Comparison of ENCODE assay signal across 19 mouse cellular contexts in genomic region chr1:66998601-66999000, GRCm38 (mm10). TPM values are rescaled to one million over a fixed set of nuclear protein-coding genes. Genes with fewer than 3 reads are reported as not detected.
DNase-seq lines count a peak whose midpoint lies in the region; ATAC-seq and TF ChIP-seq lines count a peak whose summit lies in the region.
"Had no signal": no experiment of that assay in that cellular context is flagged by ENCODE, and none has a peak within 500 bp of the region (broad histone marks: within the 10 kb centered on the region; RNA-seq: fewer than 3 reads in every experiment).

No protein-coding gene starts in this region.

- no peak for TF ChIP-seq POLR2A in liver, adult 2 months (IDR thresholded peaks at IDR 0.05; ENCODE audit: extremely low read depth, insufficient read depth, low read length)

- no peaks in the 10 kb centered on the region for H3K79me2 ChIP-seq in liver, adult 2 months (ENCODE audit: control insufficient read depth, insufficient read depth, low read length)

- H3K9me3 ChIP-seq in hindbrain, embryonic 11.5 days (ENCODE audit: control insufficient read depth, low read length), result no peaks in the 10 kb centered on the region
- H3K9me3 ChIP-seq in hindbrain, embryonic 16.5 days (ENCODE audit: control insufficient read depth, low read length), result no peaks in the 10 kb centered on the region
- no peaks in the 10 kb centered on the region for H3K9me3 ChIP-seq in liver, embryonic 12.5 days (replicated peaks)
- H3K9me3 ChIP-seq in neural tube, embryonic 14.5 days (ENCODE audit: control insufficient read depth, low read length), result no peaks in the 10 kb centered on the region
- no peaks in the 10 kb centered on the region for H3K9me3 ChIP-seq in limb, embryonic 10.5 days (replicated peaks)
- H3K9me3 ChIP-seq: heart, embryonic 15.5 days; liver, embryonic 15.5 days had no signal

- no peaks in the 10 kb centered on the region for H3K4me1 ChIP-seq in hindbrain, embryonic 11.5 days (replicated peaks; ENCODE audit: control insufficient read depth, insufficient read depth, low read length)
- no peaks in the 10 kb centered on the region for H3K4me1 ChIP-seq in hindbrain, embryonic 16.5 days (ENCODE audit: control insufficient read depth, insufficient read depth, low read depth, low read length)
- peaks cover 11% of the 10 kb centered on the region for H3K4me1 ChIP-seq in liver, adult 2 months (ENCODE audit: control insufficient read depth, insufficient read depth, low read length)
- peaks cover 14% of the 10 kb centered on the region for H3K4me1 ChIP-seq in liver, embryonic 12.5 days
- no peaks in the 10 kb centered on the region for H3K4me1 ChIP-seq in neural tube, embryonic 14.5 days (ENCODE audit: control insufficient read depth, insufficient read depth, low read length)
- H3K4me1 ChIP-seq in limb, embryonic 10.5 days, result no peaks in the 10 kb centered on the region

- no peak for TF ChIP-seq CTCF in liver, adult 2 months (IDR thresholded peaks at IDR 0.05; ENCODE audit: low read depth, low read length)

- no peak for DNase-seq in hindbrain, embryonic 11.5 days (ENCODE audit: low spot score)
- peak; percentile 96 for DNase-seq in liver, adult 2 months (ENCODE audit: extremely low read depth, low read depth, low spot score)
- DNase-seq in neural tube, embryonic 10.5 days (ENCODE audit: extremely low spot score, low spot score), result no peak
- no peak for DNase-seq in limb, embryonic 10.5 days (ENCODE audit: low spot score)
- DNase-seq: adrenal gland, postnatal 36 days; cerebellum, adult 9-10 months; gastrocnemius, adult 2 months; heart, postnatal 36 days; kidney, adult 9 months; kidney, postnatal 14 days had no signal

- no peak overlapping the region for H3K4me3 ChIP-seq in hindbrain, embryonic 11.5 days (ENCODE audit: low read depth, low read length)
- no peak overlapping the region for H3K4me3 ChIP-seq in hindbrain, embryonic 16.5 days (ENCODE audit: low read length)
- no peak overlapping the region for H3K4me3 ChIP-seq in liver, adult 2 months (ENCODE audit: insufficient read depth, low read depth, low read length)
- no peak overlapping the region for H3K4me3 ChIP-seq in liver, embryonic 12.5 days
- H3K4me3 ChIP-seq in neural tube, embryonic 14.5 days (ENCODE audit: low read depth, low read length), result no peak overlapping the region
- no peak overlapping the region for H3K4me3 ChIP-seq in limb, embryonic 10.5 days
- H3K4me3 ChIP-seq: gastrocnemius, adult 2 months; heart, embryonic 15.5 days; liver, embryonic 15.5 days had no signal

- ATAC-seq in hindbrain, embryonic 11.5 days (ENCODE audit: low FRiP score), result 0 out of 2 replicates have a peak, but pooled peaks have one; percentile 30
- ATAC-seq in hindbrain, embryonic 16.5 days, result no peak
- ATAC-seq in liver, embryonic 12.5 days, result no peak
- no peak for ATAC-seq in neural tube, embryonic 14.5 days (ENCODE audit: low read depth)

- H3K9ac ChIP-seq in hindbrain, embryonic 11.5 days (ENCODE audit: low read depth, low read length), result no peak overlapping the region
- no peak overlapping the region for H3K9ac ChIP-seq in hindbrain, embryonic 16.5 days (ENCODE audit: low read depth, low read length)
- H3K9ac ChIP-seq in liver, adult 2 months (ENCODE audit: low read depth, low read length), result no peak overlapping the region
- no peak overlapping the region for H3K9ac ChIP-seq in liver, embryonic 12.5 days
- H3K9ac ChIP-seq in neural tube, embryonic 14.5 days (replicated peaks; ENCODE audit: low read depth, low read length), result no peak overlapping the region
- H3K9ac ChIP-seq: heart, embryonic 15.5 days; liver, embryonic 15.5 days had no signal

- H3K27me3 ChIP-seq in hindbrain, embryonic 11.5 days (ENCODE audit: control insufficient read depth, insufficient read depth, low read length), result no peaks in the 10 kb centered on the region
- H3K27me3 ChIP-seq in hindbrain, embryonic 16.5 days (replicated peaks; ENCODE audit: control insufficient read depth, insufficient read depth, low read length), result no peaks in the 10 kb centered on the region
- no peaks in the 10 kb centered on the region for H3K27me3 ChIP-seq in liver, adult 2 months (ENCODE audit: control insufficient read depth, insufficient read depth, low read length)
- no peaks in the 10 kb centered on the region for H3K27me3 ChIP-seq in liver, embryonic 12.5 days (replicated peaks)
- H3K27me3 ChIP-seq in neural tube, embryonic 14.5 days (ENCODE audit: control insufficient read depth, insufficient read depth, low read length), result no peaks in the 10 kb centered on the region
- no peaks in the 10 kb centered on the region for H3K27me3 ChIP-seq in limb, embryonic 10.5 days (ENCODE audit: low read depth, poor library complexity, severe bottlenecking)
- H3K27me3 ChIP-seq: heart, embryonic 15.5 days; liver, embryonic 15.5 days had no signal

- H3K36me3 ChIP-seq in hindbrain, embryonic 11.5 days (ENCODE audit: control insufficient read depth, insufficient read depth, low read length), result no peaks in the 10 kb centered on the region
- H3K36me3 ChIP-seq in hindbrain, embryonic 16.5 days (ENCODE audit: control insufficient read depth, insufficient read depth, low read length), result 0 out of 2 replicates have a peak, but pooled peaks cover 6% of the 10 kb centered on the region
- H3K36me3 ChIP-seq in liver, adult 2 months (ENCODE audit: control insufficient read depth, insufficient read depth, low read length), result no peaks in the 10 kb centered on the region
- H3K36me3 ChIP-seq in liver, embryonic 12.5 days, result peaks cover 16% of the 10 kb centered on the region; the same call in 1 of the 2 replicates
- H3K36me3 ChIP-seq in neural tube, embryonic 14.5 days (ENCODE audit: control insufficient read depth, insufficient read depth, low read length), result peaks cover 9% of the 10 kb centered on the region
- H3K36me3 ChIP-seq in limb, embryonic 10.5 days, result peaks cover 21% of the 10 kb centered on the region
- H3K36me3 ChIP-seq: liver, embryonic 15.5 days had no signal

- H3K27ac ChIP-seq in hindbrain, embryonic 11.5 days (ENCODE audit: low read depth, low read length), result no peak overlapping the region
- H3K27ac ChIP-seq in hindbrain, embryonic 16.5 days (ENCODE audit: low read depth, low read length), result no peak overlapping the region
- H3K27ac ChIP-seq in liver, adult 2 months (replicated peaks; ENCODE audit: insufficient read depth, low read depth, low read length), result no peak overlapping the region
- H3K27ac ChIP-seq in liver, embryonic 12.5 days, result no peak overlapping the region
- H3K27ac ChIP-seq in neural tube, embryonic 14.5 days (ENCODE audit: low read depth, low read length), result 0 out of 2 replicates have a peak overlapping the region, but pooled peaks have one; percentile 16
- H3K27ac ChIP-seq in limb, embryonic 10.5 days, result no peak overlapping the region
- H3K27ac ChIP-seq: gastrocnemius, adult 2 months; heart, embryonic 15.5 days; liver, embryonic 15.5 days had no signal

- no peak overlapping the region for H3K4me2 ChIP-seq in hindbrain, embryonic 11.5 days (replicated peaks; ENCODE audit: low read depth, low read length)
- no peak overlapping the region for H3K4me2 ChIP-seq in hindbrain, embryonic 16.5 days (ENCODE audit: low read length)
- no peak overlapping the region for H3K4me2 ChIP-seq in liver, embryonic 12.5 days
- no peak overlapping the region for H3K4me2 ChIP-seq in neural tube, embryonic 14.5 days (ENCODE audit: low read depth, low read length)
- H3K4me2 ChIP-seq: heart, embryonic 15.5 days; liver, embryonic 15.5 days; midbrain, embryonic 11.5 days had no signal

- WGBS in hindbrain, embryonic 11.5 days, result 88% methylated on average over 1 of the region's 1 CpGs
- 68% methylated on average over 1 of the region's 1 CpGs for WGBS in hindbrain, embryonic 16.5 days
- WGBS in liver, adult 2 months, result 38% methylated on average over 1 of the region's 1 CpGs
- 86% methylated on average over 1 of the region's 1 CpGs for WGBS in liver, embryonic 12.5 days (ENCODE audit: insufficient replicate concordance)
- WGBS in neural tube, embryonic 14.5 days, result 76% methylated on average over 1 of the region's 1 CpGs
- 97% methylated on average over 1 of the region's 1 CpGs for WGBS in limb, embryonic 10.5 days

RNA-seq across cellular contexts. Expression of gene Lancl1, which starts 40.1 kb away (rescaled TPM):
- polyA plus RNA-seq in hindbrain, embryonic 11.5 days (2014; fragmentation: Nextera tagmentation; extraction: Ambion mirVana), result 99.4 and 111 TPM in 2 replicates
- 190 and 191 TPM in 2 replicates for polyA plus RNA-seq in hindbrain, embryonic 16.5 days (2015; fragmentation: Nextera tagmentation; extraction: Ambion mirVana)
- total RNA-seq in liver, adult 2 months (2014; rRNA removed), result 25.5 and 31.1 TPM in 2 replicates
- polyA plus RNA-seq in liver, adult 2 months (2012; rRNA removed), result 29.5 and 39.2 TPM in 2 replicates
- 27.6 and 31.9 TPM in 2 replicates for polyA plus RNA-seq in liver, embryonic 12.5 days (2016; fragmentation: Nextera tagmentation; extraction: Ambion mirVana)
- polyA plus RNA-seq in neural tube, embryonic 14.5 days (2014; fragmentation: Nextera tagmentation; extraction: Ambion mirVana), result 194 and 225 TPM in 2 replicates
- polyA plus RNA-seq in limb, embryonic 10.5 days (2016; fragmentation: Nextera tagmentation; extraction: Ambion mirVana), result 73.6 and 84.3 TPM in 2 replicates

RNA-seq across cellular contexts. Expression of gene Myl1, which starts 53.4 kb away (rescaled TPM):
- polyA plus RNA-seq in hindbrain, embryonic 11.5 days (2014; fragmentation: Nextera tagmentation; extraction: Ambion mirVana), result 9.6 and 14.5 TPM in 2 replicates
- polyA plus RNA-seq in hindbrain, embryonic 16.5 days (2015; fragmentation: Nextera tagmentation; extraction: Ambion mirVana), result 1.7 and 57.7 TPM in 2 replicates
- total RNA-seq in liver, adult 2 months (2014; rRNA removed), result 0.13 and 4.5 TPM in 2 replicates
- not detected in 2 replicates for polyA plus RNA-seq in liver, adult 2 months (2012; rRNA removed)
- polyA plus RNA-seq in liver, embryonic 12.5 days (2016; fragmentation: Nextera tagmentation; extraction: Ambion mirVana), result 2.2 and 4.4 TPM in 2 replicates
- polyA plus RNA-seq in neural tube, embryonic 14.5 days (2014; fragmentation: Nextera tagmentation; extraction: Ambion mirVana), result 3.6 and 7.3 TPM in 2 replicates
- polyA plus RNA-seq in limb, embryonic 10.5 days (2016; fragmentation: Nextera tagmentation; extraction: Ambion mirVana), result 0.74 and 5.4 TPM in 2 replicates
- total RNA-seq: ES-E14; megakaryocyte progenitor cell, adult 5-6 weeks had no signal
- polyA plus RNA-seq: small intestine, adult 2 months had no signal
